Mouse (Mus musculus): ENCODE measurements around the gene Cd247. TPM values are rescaled to one million over a fixed set of nuclear protein-coding genes. Genes with fewer than 3 reads are reported as not detected.
A peak's percentile ranks its signal among the peaks of the same experiment; 100 is the strongest.

Cd247 gene
- polyA plus RNA-seq, 2 experiments = 0.07 to 0.47 TPM

- peaks cover 29 to 30% of the 10 kb centered on the region in 2 experiments for H3K4me1 ChIP-seq (replicated peaks; ENCODE audit: control insufficient read depth in 2 of 2, insufficient read depth in 2 of 2, low read length in 1 of 2)
- ATAC-seq (ENCODE audit: insufficient read depth) = no peak
- H3K9ac ChIP-seq (replicated peaks) = no peak overlapping the region
- no peak overlapping the region for H3K4me2 ChIP-seq (ENCODE audit: low read depth)
- H3K4me3 ChIP-seq (ENCODE audit: insufficient read depth in 1 of 2, low read depth in 2 of 2, low read length in 2 of 2) = no peak overlapping the region
- H3K27ac ChIP-seq = no peak overlapping the region
- no peak for DNase-seq (ENCODE audit: low read depth in 3 of 3, low spot score in 3 of 3)
- peaks cover 6% of the 10 kb centered on the region for H3K27me3 ChIP-seq (ENCODE audit: control insufficient read depth, insufficient read depth, low read length)
- TF ChIP-seq CTCF (IDR thresholded peaks at IDR 0.05; ENCODE audit: low read depth) (no peak), EP300 (IDR thresholded peaks at IDR 0.05; ENCODE audit: low read depth) (no peak)
- 47% methylated on average over 14 of the region's 14 CpGs for WGBS (ENCODE audit: insufficient replicate concordance)
- H3K9me3 ChIP-seq (ENCODE audit: control insufficient read depth, low read length) = no peaks in the 10 kb centered on the region
- no peaks in the 10 kb centered on the region for H3K36me3 ChIP-seq (replicated peaks; ENCODE audit: control insufficient read depth, insufficient read depth, low read depth)
Measured at GRCm38 (mm10) chr1:165814521-165815278, 26.2 kb downstream of the Cd247 start.

- no peak overlapping the region for H3K4me3 ChIP-seq (ENCODE audit: insufficient read depth in 1 of 2, low read depth in 2 of 2, low read length in 2 of 2)
- DNase-seq (ENCODE audit: low read depth in 3 of 3, low spot score in 3 of 3) (no peak), ATAC-seq (ENCODE audit: insufficient read depth) (no peak)
- no peak overlapping the region for H3K27ac ChIP-seq
- no peaks in the 10 kb centered on the region for H3K36me3 ChIP-seq (replicated peaks; ENCODE audit: control insufficient read depth, insufficient read depth, low read depth)
- no peak overlapping the region for H3K9ac ChIP-seq (replicated peaks)
- peaks cover 28 to 29% of the 10 kb centered on the region in 2 experiments for H3K4me1 ChIP-seq (replicated peaks; ENCODE audit: control insufficient read depth in 2 of 2, insufficient read depth in 2 of 2, low read length in 1 of 2)
- H3K9me3 ChIP-seq (ENCODE audit: control insufficient read depth, low read length) = no peaks in the 10 kb centered on the region
- 77% methylated on average over 9 of the region's 9 CpGs for WGBS (ENCODE audit: insufficient replicate concordance)
- H3K4me2 ChIP-seq (ENCODE audit: low read depth) = no peak overlapping the region
- TF ChIP-seq CTCF (IDR thresholded peaks at IDR 0.05; ENCODE audit: low read depth) = no peak
- no peak for TF ChIP-seq EP300 (IDR thresholded peaks at IDR 0.05; ENCODE audit: low read depth)
- H3K27me3 ChIP-seq (ENCODE audit: control insufficient read depth, insufficient read depth, low read length) = peaks cover 6% of the 10 kb centered on the region
Measured at GRCm38 (mm10) chr1:165816391-165816790, 27.9 kb downstream of the Cd247 start.

GRCm38 (mm10) chr1:165817264-165817663 lies 28.8 kb downstream of the Cd247 start:
- peaks cover 28 to 29% of the 10 kb centered on the region in 2 experiments for H3K4me1 ChIP-seq (replicated peaks; ENCODE audit: control insufficient read depth in 2 of 2, insufficient read depth in 2 of 2, low read length in 1 of 2)
- no peak for TF ChIP-seq EP300 (IDR thresholded peaks at IDR 0.05; ENCODE audit: low read depth)
- TF ChIP-seq CTCF (IDR thresholded peaks at IDR 0.05; ENCODE audit: low read depth) = 0 out of 2 replicates have a peak, but pooled peaks have one; percentile 4
- no peak overlapping the region for H3K9ac ChIP-seq (replicated peaks)
- H3K9me3 ChIP-seq (ENCODE audit: control insufficient read depth, low read length) = no peaks in the 10 kb centered on the region
- H3K4me3 ChIP-seq (ENCODE audit: insufficient read depth in 1 of 2, low read depth in 2 of 2, low read length in 2 of 2) = no peak overlapping the region
- H3K36me3 ChIP-seq (replicated peaks; ENCODE audit: control insufficient read depth, insufficient read depth, low read depth) = no peaks in the 10 kb centered on the region
- no peak overlapping the region for H3K27ac ChIP-seq
- WGBS (ENCODE audit: insufficient replicate concordance) = 58% methylated on average over 9 of the region's 9 CpGs
- ATAC-seq (ENCODE audit: insufficient read depth) (no peak), DNase-seq (ENCODE audit: low read depth in 3 of 3, low spot score in 3 of 3) (no peak)
- peak overlapping the region; percentile 8; the same call in 1 of the 2 replicates for H3K4me2 ChIP-seq (ENCODE audit: low read depth)
- peaks cover 6% of the 10 kb centered on the region for H3K27me3 ChIP-seq (ENCODE audit: control insufficient read depth, insufficient read depth, low read length)

- Histone ChIP-seq H3K4me2 (ENCODE audit: low read depth) (peak overlapping the region; percentile 58), H3K9ac (replicated peaks) (peak overlapping the region; percentile 58), H3K27ac (peak overlapping the region; percentile 74), H3K4me3 (ENCODE audit: insufficient read depth in 1 of 2, low read depth in 2 of 2, low read length in 2 of 2) (peak overlapping the region in 1 of 2 experiments; percentile 10; a peak in 1 of 4 replicates), H3K9me3 (ENCODE audit: control insufficient read depth, low read length) (no peaks in the 10 kb centered on the region), H3K4me1 (replicated peaks; ENCODE audit: control insufficient read depth in 2 of 2, insufficient read depth in 2 of 2, low read length in 1 of 2) (peaks cover 28 to 29% of the 10 kb centered on the region in 2 experiments), H3K36me3 (replicated peaks; ENCODE audit: control insufficient read depth, insufficient read depth, low read depth) (no peaks in the 10 kb centered on the region), H3K27me3 (ENCODE audit: control insufficient read depth, insufficient read depth, low read length) (peaks cover 6% of the 10 kb centered on the region)
- ATAC-seq (ENCODE audit: insufficient read depth) = peak; percentile 99
- peak; percentile 79 to 84 (median 81) for DNase-seq (ENCODE audit: low read depth in 3 of 3, low spot score in 3 of 3)
- WGBS (ENCODE audit: insufficient replicate concordance) = 11% methylated on average over 8 of the region's 8 CpGs
- peak; percentile 97 for TF ChIP-seq EP300 (IDR thresholded peaks at IDR 0.05; ENCODE audit: low read depth)
- peak; percentile 41 for TF ChIP-seq CTCF (IDR thresholded peaks at IDR 0.05; ENCODE audit: low read depth)
Measured at GRCm38 (mm10) chr1:165818145-165818860, 29.8 kb downstream of the Cd247 start.

- peak overlapping the region; percentile 58 for H3K9ac ChIP-seq (replicated peaks)
- peak overlapping the region; percentile 66 for H3K27ac ChIP-seq
Measured at GRCm38 (mm10) chr1:165819147-165819546, 30.7 kb downstream of the Cd247 start.

More at GRCm38 (mm10) chr1:165819147-165819546, 30.7 kb downstream of the Cd247 start:
- TF ChIP-seq CTCF (IDR thresholded peaks at IDR 0.05; ENCODE audit: low read depth) (no peak), EP300 (IDR thresholded peaks at IDR 0.05; ENCODE audit: low read depth) (no peak)
- DNase-seq (ENCODE audit: low read depth in 3 of 3, low spot score in 3 of 3) = no peak
- ATAC-seq (ENCODE audit: insufficient read depth) = no peak
- H3K4me3 ChIP-seq (ENCODE audit: insufficient read depth in 1 of 2, low read depth in 2 of 2, low read length in 2 of 2) = no peak overlapping the region
- no peaks in the 10 kb centered on the region for H3K36me3 ChIP-seq (replicated peaks; ENCODE audit: control insufficient read depth, insufficient read depth, low read depth)
- peaks cover 6% of the 10 kb centered on the region for H3K27me3 ChIP-seq (ENCODE audit: control insufficient read depth, insufficient read depth, low read length)
- H3K4me2 ChIP-seq (ENCODE audit: low read depth) = no peak overlapping the region; the same call in 1 of the 2 replicates
- WGBS (ENCODE audit: insufficient replicate concordance) = 50% methylated on average over 4 of the region's 4 CpGs
- H3K9me3 ChIP-seq (ENCODE audit: control insufficient read depth, low read length) = no peaks in the 10 kb centered on the region
- peaks cover 28 to 29% of the 10 kb centered on the region in 2 experiments for H3K4me1 ChIP-seq (replicated peaks; ENCODE audit: control insufficient read depth in 2 of 2, insufficient read depth in 2 of 2, low read length in 1 of 2)

Measured in liver, embryonic 14.5 days (tissue).